Mouse (Mus musculus): ENCODE results near the gene Hs3st6. TPM values are rescaled to one million over a fixed set of nuclear protein-coding genes. Genes with fewer than 3 reads are reported as not detected.
A peak's percentile ranks its signal among the peaks of the same experiment; 100 is the strongest.
"Not testable (repeated sequence)": the region's sequence is repeated elsewhere in the genome, so short reads cannot be mapped to it uniquely, and the experiment has no call there.

The Hs3st6 gene
- polyA plus RNA-seq (2015; fragmentation: Nextera tagmentation; extraction: Ambion mirVana) = 0.25 TPM in 1 of 2 replicates, not detected in the other

DNA sequence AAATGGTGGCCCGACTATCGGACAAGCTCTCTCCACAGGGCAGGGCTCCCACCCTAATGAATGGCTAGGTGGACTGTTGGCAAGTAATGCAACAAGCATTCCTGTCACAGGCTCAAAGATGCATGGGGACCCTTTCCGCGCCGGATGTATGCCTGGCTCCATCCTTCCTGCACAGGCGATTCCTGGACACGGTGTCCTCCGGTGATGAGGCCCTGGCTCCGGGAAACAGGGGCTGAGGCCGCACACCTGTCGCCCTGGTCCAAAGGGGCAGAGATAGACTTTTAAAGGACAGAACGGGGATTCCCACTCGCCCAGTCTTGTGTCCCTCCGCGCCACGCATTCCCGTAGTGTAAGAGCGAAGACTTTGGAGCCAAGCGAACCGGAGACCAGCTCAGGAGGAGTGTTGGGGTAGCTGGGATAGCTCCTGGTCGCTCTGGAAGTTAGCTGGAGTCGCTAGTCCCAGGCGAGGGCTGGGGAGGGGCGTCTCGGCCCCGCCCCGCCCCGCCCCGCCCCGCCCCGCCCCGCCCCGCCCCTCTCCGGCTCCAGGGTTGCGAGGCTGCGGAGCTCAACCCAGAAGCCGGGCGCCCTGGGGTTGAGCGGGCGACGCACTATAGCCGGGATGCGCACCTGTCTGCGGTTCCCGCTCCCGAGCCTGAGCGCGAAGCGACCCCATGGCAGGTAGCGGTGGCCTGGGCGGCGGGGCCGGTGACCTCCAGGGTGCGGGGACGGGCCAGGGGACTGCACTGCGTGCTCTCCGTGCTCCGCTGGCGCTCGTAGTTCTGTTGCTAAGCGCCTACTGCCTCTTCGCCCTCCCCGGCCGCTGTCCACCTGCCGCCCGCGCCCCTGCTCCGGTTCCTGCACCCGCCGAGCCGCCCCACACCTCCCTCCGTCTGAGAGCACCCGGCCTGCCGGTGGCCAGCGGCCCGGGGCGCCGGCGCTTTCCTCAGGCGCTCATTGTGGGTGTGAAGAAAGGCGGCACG is at the start of gene Hs3st6:
Gene Hs3st6 (plus strand): TSS at position 574 of the 980 bp plus-strand sequence.
- H3K27me3 ChIP-seq (replicated peaks) = peaks cover 69% of the 10 kb centered on the region
- H3K9ac ChIP-seq = 0 out of 2 replicates have a peak within 1 kb of the TSS, but pooled peaks have one; percentile 6
- peak within 1 kb of the TSS; percentile 39 for H3K4me3 ChIP-seq
- H3K4me2 ChIP-seq = peak within 1 kb of the TSS; percentile 78
- H3K9me3 ChIP-seq = no peaks in the 10 kb centered on the region
- no peak within 1 kb of the TSS for H3K27ac ChIP-seq
- ATAC-seq (replicated peaks) = 0 out of 2 replicates have a peak, but pooled peaks have one; percentile 27
- peaks cover 13% of the 10 kb centered on the region for H3K4me1 ChIP-seq
- WGBS = under 1% methylated on average over 70 of the region's 82 CpGs
- no peaks in the 10 kb centered on the region for H3K36me3 ChIP-seq (replicated peaks)

DNA sequence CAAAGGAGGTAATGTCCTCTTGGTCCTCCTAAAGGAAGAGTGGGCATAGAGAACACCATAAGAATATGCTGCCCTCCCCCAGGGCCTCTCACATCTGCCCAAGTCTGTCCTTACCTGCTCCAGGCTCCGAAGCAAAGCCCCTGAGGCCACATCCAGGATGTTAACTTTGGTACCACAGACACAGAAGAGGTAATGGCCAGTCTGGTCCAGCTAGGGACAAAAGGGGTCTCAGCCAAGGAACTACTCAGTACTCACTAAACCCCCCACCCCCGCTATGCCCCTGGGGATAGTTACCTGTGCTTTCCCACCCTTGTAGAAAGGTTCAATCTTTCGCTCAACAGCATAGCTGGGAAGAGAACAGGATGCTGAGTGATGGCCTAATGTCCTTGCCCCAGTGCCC is 47.0 kb upstream of the Hs3st6 start:
- Histone ChIP-seq H3K4me1 (peaks cover 20% of the 10 kb centered on the region), H3K9ac (no peak overlapping the region), H3K27me3 (replicated peaks) (no peaks in the 10 kb centered on the region), H3K4me2 (no peak overlapping the region), H3K27ac (no peak overlapping the region), H3K9me3 (no peaks in the 10 kb centered on the region), H3K4me3 (no peak overlapping the region), H3K36me3 (replicated peaks) (peaks cover 33% of the 10 kb centered on the region; the same call in 1 of the 2 replicates)
- ATAC-seq (replicated peaks) = no peak
- WGBS = 93% methylated on average over 3 of the region's 3 CpGs

DNA sequence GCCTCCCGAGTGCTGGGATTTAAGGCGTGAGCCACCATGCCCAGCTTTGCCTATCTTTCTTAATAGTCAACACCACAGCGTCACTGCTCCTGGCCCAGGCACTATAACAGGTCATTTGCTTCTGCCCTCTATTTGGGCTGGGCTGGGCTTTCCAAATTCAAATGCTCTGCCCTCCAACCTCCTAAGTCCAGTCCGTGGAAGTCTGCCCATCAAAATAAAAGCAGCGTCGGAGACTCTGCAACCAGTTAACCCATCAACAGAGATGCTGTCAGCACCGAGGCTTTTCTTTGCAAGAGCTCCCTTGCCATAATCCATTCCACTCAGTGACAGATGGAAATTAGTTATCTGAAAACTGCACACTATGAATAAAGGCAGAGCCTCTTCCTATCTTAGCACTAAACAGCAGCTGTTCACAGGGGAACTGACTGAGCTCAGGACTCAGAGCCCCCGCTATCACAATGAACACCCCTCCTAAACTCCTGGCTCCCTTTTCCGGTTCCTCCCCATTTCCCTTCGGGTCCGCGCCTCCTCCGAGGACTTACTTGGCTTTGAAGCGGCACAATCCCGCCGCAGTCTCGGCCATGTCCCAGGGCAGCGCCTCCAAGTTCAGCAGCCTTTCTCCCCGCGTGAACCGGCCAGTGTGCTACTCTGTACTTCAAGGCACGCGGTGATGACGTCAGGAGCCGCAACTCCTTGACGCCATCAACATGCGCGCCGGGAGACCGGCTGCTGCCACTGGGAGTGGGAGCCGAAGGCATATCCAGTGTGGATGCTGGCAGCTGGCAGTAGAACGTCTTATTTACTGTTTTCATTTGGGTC is 45.6 kb upstream of the Hs3st6 start, which contains the start of gene Tbl3:
Gene Tbl3 (minus strand): TSS at position 679 of the 819 bp plus-strand sequence.
- H3K9me3 ChIP-seq = no peaks in the 10 kb centered on the region
- ATAC-seq (replicated peaks) = peak; percentile 89
- H3K27ac ChIP-seq = peak within 1 kb of the TSS; percentile 82
- H3K4me3 ChIP-seq = peak within 1 kb of the TSS; percentile 92
- no peaks in the 10 kb centered on the region for H3K27me3 ChIP-seq (replicated peaks)
- peak within 1 kb of the TSS; percentile 81 for H3K4me2 ChIP-seq
- H3K36me3 ChIP-seq (replicated peaks) = peaks cover 20% of the 10 kb centered on the region; the same call in 1 of the 2 replicates
- 4% methylated on average over 32 of the region's 32 CpGs for WGBS
- peaks cover 20% of the 10 kb centered on the region for H3K4me1 ChIP-seq
- peak within 1 kb of the TSS; percentile 80 for H3K9ac ChIP-seq

DNA sequence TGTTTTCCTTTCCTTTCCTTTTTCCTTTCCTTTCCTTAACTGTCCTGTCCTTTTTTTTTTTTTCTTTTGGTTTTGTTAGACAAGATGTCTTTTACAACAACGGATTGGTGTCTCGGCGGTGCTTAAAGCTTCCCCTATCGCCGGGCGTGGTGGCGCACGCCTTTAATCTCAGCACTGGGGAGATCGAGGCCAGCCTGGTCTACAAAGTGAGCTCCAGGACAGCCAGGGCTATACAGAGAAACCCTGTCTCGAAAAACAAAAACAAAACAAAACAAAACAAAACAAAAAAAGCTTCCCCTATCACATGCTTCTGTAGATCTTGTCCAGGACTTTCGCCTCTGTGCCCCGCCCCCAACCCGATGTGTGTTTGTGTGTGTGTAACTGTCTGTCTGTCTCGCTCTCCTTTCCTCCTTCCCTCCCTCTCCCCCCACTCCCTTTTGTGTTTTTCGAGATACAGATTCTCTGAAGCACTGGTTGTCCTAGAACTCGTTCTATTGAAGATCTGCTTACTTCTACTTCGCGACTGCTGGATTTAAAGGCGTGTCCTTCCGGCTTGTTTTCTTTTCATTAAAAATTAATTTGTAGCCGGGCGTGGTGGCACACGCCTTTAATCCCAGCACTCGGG is 44.9 kb upstream of the Hs3st6 start:
- Histone ChIP-seq H3K9me3 (no peaks in the 10 kb centered on the region), H3K4me1 (peaks cover 20% of the 10 kb centered on the region), H3K27me3 (replicated peaks) (no peaks in the 10 kb centered on the region), H3K4me2 (peak overlapping the region; percentile 81), H3K4me3 (peak overlapping the region; percentile 92), H3K36me3 (replicated peaks) (peaks cover 15% of the 10 kb centered on the region; the same call in 1 of the 2 replicates), H3K27ac (peak overlapping the region; percentile 82), H3K9ac (peak overlapping the region; percentile 80)
- 6% methylated on average over 24 of the region's 24 CpGs for WGBS
- ATAC-seq (replicated peaks) = peak; percentile 76

DNA sequence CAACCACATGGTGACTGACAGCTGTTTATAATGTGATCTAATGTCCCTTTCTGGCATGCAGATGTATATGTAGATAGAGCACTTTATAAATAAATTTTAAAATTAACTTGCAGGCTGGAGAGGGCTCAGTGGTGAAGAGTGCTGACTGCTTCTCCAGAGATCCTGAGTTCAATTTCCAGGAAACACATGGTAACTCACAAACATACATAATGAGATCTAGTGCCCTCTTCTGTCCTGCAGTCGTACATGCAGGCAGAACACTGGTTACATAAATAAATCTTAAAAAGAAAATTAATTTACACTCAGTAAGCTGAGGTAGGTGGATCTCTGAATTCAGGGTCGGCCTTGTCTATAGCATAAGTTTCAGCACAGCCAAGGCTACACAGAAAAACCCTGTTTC is 44.1 kb upstream of the Hs3st6 start:
- no peaks in the 10 kb centered on the region for H3K27me3 ChIP-seq (replicated peaks)
- H3K36me3 ChIP-seq (replicated peaks) = peaks cover 13% of the 10 kb centered on the region; the same call in 1 of the 2 replicates
- no peaks in the 10 kb centered on the region for H3K9me3 ChIP-seq
- no peak overlapping the region for H3K27ac ChIP-seq
- 39% methylated on average over 2 of the region's 2 CpGs for WGBS
- peaks cover 20% of the 10 kb centered on the region for H3K4me1 ChIP-seq
- H3K9ac ChIP-seq = no peak overlapping the region
- no peak overlapping the region for H3K4me3 ChIP-seq
- H3K4me2 ChIP-seq = no peak overlapping the region
- no peak for ATAC-seq (replicated peaks)

DNA sequence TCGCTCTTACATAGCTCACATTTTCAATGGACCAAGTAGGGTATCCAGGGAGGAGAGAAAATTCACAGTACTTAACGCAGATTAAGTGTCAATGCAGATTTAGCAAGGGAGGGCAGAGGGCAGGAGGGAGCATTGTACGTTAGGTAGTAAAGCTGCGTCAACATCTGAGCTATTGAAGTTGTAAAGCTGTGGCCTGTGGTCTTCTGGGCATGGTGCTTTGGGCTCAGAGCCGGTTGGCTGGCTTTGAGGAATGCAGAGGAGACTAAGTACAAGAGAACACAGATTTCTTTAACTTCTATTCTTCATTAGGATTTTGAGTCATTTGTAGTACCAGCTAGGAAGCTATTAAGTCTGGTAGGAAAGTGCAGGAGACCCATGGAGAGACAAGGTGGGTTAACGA is 37.2 kb upstream of the Hs3st6 start:
- H3K27ac ChIP-seq = no peak overlapping the region
- WGBS = 21% methylated on average over 6 of the region's 6 CpGs
- H3K36me3 ChIP-seq (replicated peaks) = no peaks in the 10 kb centered on the region
- H3K9ac ChIP-seq = no peak overlapping the region
- 0 out of 2 replicates have a peak, but pooled peaks cover 7% of the 10 kb centered on the region for H3K4me1 ChIP-seq
- no peak overlapping the region for H3K4me3 ChIP-seq
- no peak for ATAC-seq (replicated peaks)
- H3K4me2 ChIP-seq = no peak overlapping the region
- no peaks in the 10 kb centered on the region for H3K27me3 ChIP-seq (replicated peaks)
- H3K9me3 ChIP-seq = no peaks in the 10 kb centered on the region

DNA sequence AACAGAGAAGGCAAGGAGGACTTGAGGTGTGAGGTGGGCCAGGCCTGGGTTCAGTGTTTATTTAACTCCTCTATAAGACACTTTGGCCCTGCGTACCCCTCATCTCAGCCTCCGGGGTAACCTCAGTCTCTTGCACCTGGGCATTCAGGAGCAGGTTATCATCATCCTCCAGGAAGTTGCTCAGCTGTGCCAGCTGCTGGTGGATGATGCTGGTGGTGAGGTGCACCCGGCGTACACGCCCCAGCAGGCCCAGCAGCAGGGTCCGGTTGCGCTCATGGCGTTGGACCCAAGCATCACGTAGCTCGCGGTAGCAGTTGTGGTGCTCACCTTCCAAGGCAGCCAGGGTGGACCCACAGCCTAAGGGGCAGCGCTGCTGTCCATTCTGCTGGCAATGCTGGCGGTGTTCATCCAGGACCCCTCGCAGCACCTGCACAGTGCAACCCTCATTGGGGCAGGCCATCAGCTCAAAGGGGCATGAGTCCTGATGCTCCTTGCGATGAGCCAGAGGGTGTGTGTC is 36.6 kb upstream of the Hs3st6 start:
- H3K4me2 ChIP-seq = no peak overlapping the region
- peaks cover 12% of the 10 kb centered on the region for H3K4me1 ChIP-seq
- H3K4me3 ChIP-seq = no peak overlapping the region
- no peak for ATAC-seq (replicated peaks)
- no peak overlapping the region for H3K9ac ChIP-seq
- H3K27me3 ChIP-seq (replicated peaks) = no peaks in the 10 kb centered on the region
- H3K27ac ChIP-seq = no peak overlapping the region
- no peaks in the 10 kb centered on the region for H3K36me3 ChIP-seq (replicated peaks)
- WGBS = 96% methylated on average over 15 of the region's 15 CpGs
- H3K9me3 ChIP-seq = no peaks in the 10 kb centered on the region

DNA sequence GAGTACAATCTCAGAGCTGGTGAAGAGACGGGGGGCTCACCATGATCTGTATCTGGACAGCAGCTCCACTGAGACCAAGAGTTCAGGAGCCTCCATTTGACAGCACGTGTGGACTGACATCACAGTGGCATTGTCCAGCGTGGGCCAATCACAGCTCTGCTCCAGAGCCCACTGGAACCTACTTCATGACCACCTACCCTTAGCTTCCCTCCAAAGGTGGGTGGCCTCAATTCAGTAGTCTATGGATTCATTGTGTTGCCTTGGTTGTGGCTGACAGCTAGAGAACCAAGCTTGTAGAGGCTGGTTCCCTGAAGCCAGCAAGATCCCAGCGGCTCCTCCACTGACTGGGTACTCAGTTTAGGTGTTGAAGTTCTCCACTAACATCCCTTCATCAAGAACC is 34.8 kb upstream of the Hs3st6 start, which contains the start of the genes Rnf151 and Rps2:
Gene Rnf151 (minus strand): TSS at position 121 of the 400 bp plus-strand sequence.
Gene Rps2 (plus strand): TSS at position 174 of the 400 bp plus-strand sequence.
- Histone ChIP-seq H3K36me3 (replicated peaks) (peaks cover 10% of the 10 kb centered on the region), H3K4me3 (peak within 1 kb of the TSS; percentile 77), H3K9ac (no peak within 1 kb of the TSS), H3K27me3 (replicated peaks) (no peaks in the 10 kb centered on the region), H3K4me2 (peak within 1 kb of the TSS; percentile 72), H3K9me3 (no peaks in the 10 kb centered on the region), H3K27ac (no peak within 1 kb of the TSS), H3K4me1 (peaks cover 28% of the 10 kb centered on the region)
- ATAC-seq (replicated peaks) = no peak
- 77% methylated on average over 4 of the region's 4 CpGs for WGBS

DNA sequence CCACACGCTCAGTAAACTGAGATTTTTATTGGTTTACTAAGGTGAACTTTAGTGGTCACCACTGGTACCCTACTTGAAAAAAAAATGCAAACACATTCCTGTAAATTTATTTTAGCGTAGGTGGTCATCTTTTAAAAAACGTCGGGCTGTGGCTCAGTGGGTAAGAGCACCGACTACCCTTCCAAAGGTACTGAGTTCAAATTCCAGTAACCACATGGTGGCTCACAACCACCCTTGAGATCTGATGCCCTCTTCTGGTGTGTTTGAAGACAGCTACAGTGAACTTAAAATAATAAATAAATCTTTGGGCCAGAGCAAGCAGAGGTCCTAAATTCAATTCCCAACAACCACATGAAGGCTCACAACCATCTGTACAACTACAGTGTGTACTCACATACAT is 33.9 kb upstream of the Hs3st6 start:
- H3K27ac ChIP-seq; H3K27me3 ChIP-seq (replicated peaks); H3K9me3 ChIP-seq; ATAC-seq (replicated peaks): not testable (repeated sequence)
- H3K4me3 ChIP-seq = peak overlapping the region; percentile 77
- H3K36me3 ChIP-seq (replicated peaks) = peaks cover 10% of the 10 kb centered on the region
- WGBS = 70% methylated on average over 5 of the region's 5 CpGs
- H3K4me2 ChIP-seq = peak overlapping the region; percentile 72
- H3K9ac ChIP-seq = peak overlapping the region; percentile 87; the same call in 1 of the 2 replicates
- peaks cover 38% of the 10 kb centered on the region for H3K4me1 ChIP-seq

DNA sequence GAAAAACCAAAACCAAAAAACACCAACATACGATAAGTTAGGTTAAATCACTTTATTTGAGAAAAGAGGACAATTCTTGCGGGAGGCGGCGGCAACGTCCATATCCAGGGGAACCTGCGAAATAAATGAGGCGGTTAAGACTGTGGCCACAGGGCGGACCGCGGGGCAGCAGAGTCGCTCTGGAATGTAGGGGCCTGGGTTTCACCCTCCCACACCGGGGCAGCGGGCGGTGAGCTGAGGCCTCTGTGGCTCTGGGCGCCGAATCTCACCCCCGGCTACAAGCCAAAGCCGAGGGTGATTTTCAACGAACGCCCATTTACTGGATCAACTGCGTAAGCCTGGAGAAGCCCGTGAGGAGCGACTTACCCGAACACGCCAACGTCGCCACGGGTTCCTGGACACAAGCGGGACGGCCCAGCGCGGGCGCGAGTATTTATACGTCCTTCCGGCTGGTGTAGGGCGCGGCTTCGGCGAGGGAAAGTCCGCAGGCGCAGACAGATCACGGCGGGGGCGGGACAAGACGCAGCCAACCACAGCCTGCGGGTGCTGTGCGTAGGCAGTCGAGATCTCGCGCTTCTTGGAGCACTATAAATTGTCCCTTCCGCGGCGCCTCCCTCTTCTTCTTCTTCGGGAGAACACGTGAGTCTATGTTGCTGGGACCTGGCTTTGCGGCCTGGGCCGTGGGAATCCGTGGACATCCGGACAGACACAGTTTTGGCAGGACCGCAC is 33.1 kb upstream of the Hs3st6 start:
- peak; percentile 98 for ATAC-seq (replicated peaks)
- WGBS = under 1% methylated on average over 61 of the region's 61 CpGs

DNA sequence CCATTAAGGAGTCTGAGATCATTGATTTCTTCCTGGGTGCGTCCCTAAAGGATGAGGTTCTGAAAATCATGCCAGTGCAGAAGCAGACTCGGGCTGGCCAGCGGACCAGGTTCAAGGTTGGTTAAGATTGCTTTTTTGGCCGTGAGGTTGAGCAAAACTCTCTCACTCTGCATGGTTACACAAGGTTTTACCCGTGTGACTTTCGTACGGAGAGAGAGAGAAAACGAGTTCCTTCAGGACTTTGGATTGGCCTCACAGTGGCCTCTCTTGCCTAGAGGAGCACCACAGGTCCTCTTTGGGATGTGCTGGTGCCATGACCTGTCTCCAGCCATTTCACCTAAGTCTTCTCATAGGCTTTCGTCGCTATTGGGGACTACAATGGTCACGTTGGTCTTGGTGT is 32.2 kb upstream of the Hs3st6 start:
- H3K4me2 ChIP-seq = peak overlapping the region; percentile 72
- H3K9ac ChIP-seq = peak overlapping the region; percentile 70
- peaks cover 10% of the 10 kb centered on the region for H3K36me3 ChIP-seq (replicated peaks)
- H3K9me3 ChIP-seq; ATAC-seq (replicated peaks); H3K27me3 ChIP-seq (replicated peaks); H3K27ac ChIP-seq: not testable (repeated sequence)
- H3K4me3 ChIP-seq = peak overlapping the region; percentile 77
- under 1% methylated on average over 11 of the region's 11 CpGs for WGBS
- H3K4me1 ChIP-seq = peaks cover 42% of the 10 kb centered on the region

More for the DNA sequence above, 33.1 kb upstream of the Hs3st6 start:
- Histone ChIP-seq H3K4me2 (peak overlapping the region; percentile 72), H3K27me3 (replicated peaks) (no peaks in the 10 kb centered on the region), H3K36me3 (replicated peaks) (peaks cover 10% of the 10 kb centered on the region), H3K27ac (peak overlapping the region; percentile 83), H3K9me3 (no peaks in the 10 kb centered on the region), H3K4me3 (peak overlapping the region; percentile 77), H3K4me1 (peaks cover 42% of the 10 kb centered on the region), H3K9ac (peak overlapping the region; percentile 87)
